Comparison of ENCODE assay signal across 13 mouse cellular contexts in genomic region chr12:73039939-73040562, GRCm38 (mm10). TPM values are rescaled to one million over a fixed set of nuclear protein-coding genes. Genes with fewer than 3 reads are reported as not detected.
DNase-seq lines count a peak whose midpoint lies in the region; ATAC-seq lines count a peak whose summit lies in the region.
"Had no signal": no experiment of that assay in that cellular context is flagged by ENCODE, and none has a peak within 500 bp of the region (broad histone marks: within the 10 kb centered on the region; RNA-seq: fewer than 3 reads in every experiment).

No protein-coding gene starts in this region.

- H3K27ac ChIP-seq in midbrain, embryonic 12.5 days (replicated peaks) = no peak overlapping the region
- H3K27ac ChIP-seq in midbrain, embryonic 13.5 days = no peak overlapping the region
- H3K27ac ChIP-seq: hindbrain, embryonic 15.5 days; liver, embryonic 12.5 days; stomach, postnatal 0 days had no signal

- peaks cover 82% of the 10 kb centered on the region for H3K27me3 ChIP-seq in midbrain, embryonic 12.5 days
- H3K27me3 ChIP-seq in midbrain, embryonic 13.5 days = peaks cover 94% of the 10 kb centered on the region

- peak overlapping the region; percentile 9; the same call in 1 of the 2 replicates for H3K4me3 ChIP-seq in midbrain, embryonic 12.5 days
- H3K4me3 ChIP-seq in midbrain, embryonic 13.5 days (replicated peaks) = no peak overlapping the region
- H3K4me3 ChIP-seq: hindbrain, embryonic 15.5 days; liver, embryonic 12.5 days had no signal

- no peak overlapping the region for H3K4me2 ChIP-seq in midbrain, embryonic 12.5 days (replicated peaks)
- no peak overlapping the region for H3K4me2 ChIP-seq in midbrain, embryonic 13.5 days (replicated peaks)
- H3K4me2 ChIP-seq: hindbrain, embryonic 15.5 days; liver, embryonic 12.5 days had no signal

- no peaks in the 10 kb centered on the region for H3K9me3 ChIP-seq in midbrain, embryonic 12.5 days
- H3K9me3 ChIP-seq in midbrain, embryonic 13.5 days = no peaks in the 10 kb centered on the region
- H3K9me3 ChIP-seq: hindbrain, embryonic 15.5 days; liver, embryonic 12.5 days had no signal

- no peak overlapping the region for H3K9ac ChIP-seq in midbrain, embryonic 12.5 days (replicated peaks)
- no peak overlapping the region for H3K9ac ChIP-seq in midbrain, embryonic 13.5 days (replicated peaks)
- H3K9ac ChIP-seq: hindbrain, embryonic 15.5 days; liver, embryonic 12.5 days had no signal

- no peak for ATAC-seq in midbrain, embryonic 12.5 days (ENCODE audit: low FRiP score, low read depth)
- ATAC-seq in midbrain, embryonic 13.5 days = no peak

- WGBS in midbrain, embryonic 12.5 days = under 1% methylated on average over 18 of the region's 18 CpGs
- 1% methylated on average over 18 of the region's 18 CpGs for WGBS in midbrain, embryonic 13.5 days

- peaks cover 11% of the 10 kb centered on the region for H3K4me1 ChIP-seq in midbrain, embryonic 12.5 days
- H3K4me1 ChIP-seq in midbrain, embryonic 13.5 days (replicated peaks) = peaks cover 8% of the 10 kb centered on the region

- no peaks in the 10 kb centered on the region for H3K36me3 ChIP-seq in midbrain, embryonic 12.5 days
- H3K36me3 ChIP-seq in midbrain, embryonic 13.5 days = no peaks in the 10 kb centered on the region
- H3K36me3 ChIP-seq: hindbrain, embryonic 15.5 days; liver, embryonic 12.5 days had no signal

- intact Hi-C loops in gastrocnemius, postnatal 14 days (cut with DNase I; ENCODE audit: low total_unique reads) = no loop called here

- DNase-seq in gastrocnemius, postnatal 14 days = peak; percentile 41
- DNase-seq in gastrocnemius, adult 18-20 months (ENCODE audit: low spot score) = no peak
- peak; percentile 22 for DNase-seq in gastrocnemius, postnatal 25 days
- peak; percentile 5 for DNase-seq in yolk sac, embryonic 10.5 days (ENCODE audit: low spot score)
- no peak for DNase-seq in thymus, postnatal 10 days (ENCODE audit: low spot score in 2 of 2)
- no peak for DNase-seq in layer of hippocampus, postnatal 36 days
- DNase-seq: cerebellum, adult 18-20 months had no signal

RNA-seq across cellular contexts. Expression of gene Six1, which starts 13.6 kb away (rescaled TPM):
- 10 to 100 TPM; 43.5 to 46.4 TPM for total RNA-seq in gastrocnemius, postnatal 14 days (2021)
- total RNA-seq in gastrocnemius, adult 18-20 months (2021) = 10 to 100 TPM; 68.5 to 72.6 TPM
- 7.8 and 13.6 TPM in 2 replicates for polyA plus RNA-seq in midbrain, embryonic 12.5 days (2016; fragmentation: Nextera tagmentation; extraction: Ambion mirVana)
- polyA plus RNA-seq in midbrain, embryonic 13.5 days (2015; fragmentation: Nextera tagmentation; extraction: Ambion mirVana) = 0.64 and 0.70 TPM in 2 replicates
- 10 to 100 TPM; 47.7 to 51.0 TPM for total RNA-seq in gastrocnemius, postnatal 25 days (2021)
- total RNA-seq in layer of hippocampus, postnatal 36 days (2021) = under 1 TPM in 1 of 2 experiments, not detected in 1; 0.22 TPM
- total RNA-seq: megakaryocyte-erythroid progenitor cell, adult 5-6 weeks had no signal

Comparison
In these comparisons a context has a peak if more than half of its experiments do, and no peak if none do; other contexts are left out.
1. DNase-seq: peak in gastrocnemius, postnatal 14 days (single experiment), gastrocnemius, postnatal 25 days (single experiment) and yolk sac, embryonic 10.5 days (single experiment); none in gastrocnemius, adult 18-20 months (single experiment), thymus, postnatal 10 days (0 of 2) and layer of hippocampus, postnatal 36 days (0 of 2).
2. RNA of gene Six1, which starts 13.6 kb away (total RNA-seq): 68.5 to 72.6 TPM in gastrocnemius, adult 18-20 months, 47.7 to 51.0 TPM in gastrocnemius, postnatal 25 days and 43.5 to 46.4 TPM in gastrocnemius, postnatal 14 days; 0.22 TPM in layer of hippocampus, postnatal 36 days; every median in the first group is over 10 times any median in the second.